Mouse (Mus musculus): Measurements from ENCODE around the gene Rfx8.
"Not testable (repeated sequence)": the region's sequence is repeated elsewhere in the genome, so short reads cannot be mapped to it uniquely, and the experiment has no call there.

Rfx8 gene

GRCm38 (mm10) chr1:39688573-39688972 lies 32.2 kb downstream of the Rfx8 start:
- DNase-seq, result no peak

- peak; percentile 17 for DNase-seq
These were observed 33.5 kb downstream of the Rfx8 start for GRCm38 (mm10) chr1:39687279-39687678.

- DNase-seq, result peak; percentile 92
These were observed 35.0 kb downstream of the Rfx8 start for GRCm38 (mm10) chr1:39685841-39686240.

- DNase-seq, result no peak
These were observed 39.2 kb downstream of the Rfx8 start for GRCm38 (mm10) chr1:39681638-39682037.

- DNase-seq, result no peak
These were observed 40.3 kb downstream of the Rfx8 start for GRCm38 (mm10) chr1:39680546-39680945.

GRCm38 (mm10) chr1:39678883-39679282 lies 41.9 kb downstream of the Rfx8 start:
- no peak for DNase-seq

- no peak for DNase-seq
These were observed 44.4 kb downstream of the Rfx8 start for GRCm38 (mm10) chr1:39676221-39676876.

GRCm38 (mm10) chr1:39672362-39673105 lies 48.3 kb downstream of the Rfx8 start:
- no peak for DNase-seq

GRCm38 (mm10) chr1:39670211-39670935 lies 50.4 kb downstream of the Rfx8 start:
- DNase-seq, result no peak

- DNase-seq, result no peak
These were observed 54.0 kb downstream of the Rfx8 start for GRCm38 (mm10) chr1:39666751-39667252.

GRCm38 (mm10) chr1:39664039-39664625 lies 56.7 kb downstream of the Rfx8 start:
- DNase-seq, result no peak

GRCm38 (mm10) chr1:39663050-39663449 lies 57.7 kb downstream of the Rfx8 start:
- no peak for DNase-seq

- no peak for DNase-seq
These were observed 63.7 kb downstream of the Rfx8 start for GRCm38 (mm10) chr1:39656976-39657529.

- DNase-seq, result not testable (repeated sequence)
These were observed 65.9 kb downstream of the Rfx8 start for GRCm38 (mm10) chr1:39654901-39655300.

GRCm38 (mm10) chr1:39653028-39653427 lies 67.8 kb downstream of the Rfx8 start:
- no peak for DNase-seq

GRCm38 (mm10) chr1:39651241-39651548 lies 69.6 kb downstream of the Rfx8 start, which contains the start of gene Creg2:
Gene Creg2, minus strand, starts transcription at chr1:39651474.
- no peak for DNase-seq

GRCm38 (mm10) chr1:39650435-39651240 lies 70.2 kb downstream of the Rfx8 start:
- peak; percentile 84 for DNase-seq

- DNase-seq, result no peak
These were observed 70.9 kb downstream of the Rfx8 start for GRCm38 (mm10) chr1:39649691-39650434.

- DNase-seq, result no peak
These were observed 72.2 kb downstream of the Rfx8 start for GRCm38 (mm10) chr1:39648584-39648983.

GRCm38 (mm10) chr1:39645905-39646759 lies 74.7 kb downstream of the Rfx8 start:
- peak; percentile 38 for DNase-seq
